Mouse (Mus musculus) testis, postnatal 14 days (tissue): ENCODE results near the gene Gabrb1.
"Not testable (repeated sequence)": the region's sequence is repeated elsewhere in the genome, so short reads cannot be mapped to it uniquely, and the experiment has no call there.

Experiments
- DNase-seq: peaks from one replicate; pipeline ENCODE4 v3.0.0; 2021; ENCODE audit warnings: low spot score

Gabrb1 gene

DNA sequence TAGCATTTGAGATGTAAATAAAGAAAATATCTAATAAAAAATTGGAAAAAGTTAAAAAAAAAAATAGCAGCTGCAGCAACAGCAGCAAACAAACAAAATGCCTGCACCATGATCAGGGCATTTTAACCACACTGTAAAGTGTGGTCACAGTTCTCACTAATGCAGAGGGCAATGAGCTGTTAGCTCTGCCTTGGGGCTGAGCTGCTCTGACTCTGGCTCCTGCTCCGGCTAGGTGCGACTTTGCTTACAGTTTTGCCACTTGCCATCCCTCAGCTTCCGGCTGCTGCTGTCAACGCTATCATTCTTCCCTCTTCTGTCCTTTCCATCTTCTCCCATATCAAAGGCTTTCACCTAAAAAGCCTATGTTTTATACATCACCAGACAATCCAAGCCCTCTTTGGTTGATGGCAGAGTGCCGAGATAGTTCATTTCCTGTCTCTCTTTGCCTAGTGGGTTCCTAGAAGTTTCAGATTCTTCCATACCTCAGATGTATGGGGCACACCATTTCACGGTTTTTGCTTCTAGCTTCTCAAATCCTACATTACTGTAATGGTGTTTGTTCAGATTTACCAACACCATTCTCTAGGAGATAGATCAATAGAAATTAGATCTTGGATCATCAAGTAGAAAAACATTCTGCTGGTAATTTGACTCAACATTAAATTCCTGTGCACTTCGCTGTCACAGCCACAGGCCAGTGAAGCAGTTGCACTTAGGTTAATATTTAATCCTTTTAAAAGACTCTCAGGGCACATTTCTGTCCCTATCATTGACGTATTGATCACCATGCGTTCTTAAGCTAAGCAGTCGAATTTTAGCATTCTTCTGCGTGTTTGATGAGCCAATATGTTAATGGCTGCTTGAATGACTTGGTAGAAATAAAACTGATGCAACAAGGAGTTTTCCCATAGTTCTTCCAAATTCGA lies 385.6 kb downstream of the Gabrb1 start:
- no peak for DNase-seq

DNA sequence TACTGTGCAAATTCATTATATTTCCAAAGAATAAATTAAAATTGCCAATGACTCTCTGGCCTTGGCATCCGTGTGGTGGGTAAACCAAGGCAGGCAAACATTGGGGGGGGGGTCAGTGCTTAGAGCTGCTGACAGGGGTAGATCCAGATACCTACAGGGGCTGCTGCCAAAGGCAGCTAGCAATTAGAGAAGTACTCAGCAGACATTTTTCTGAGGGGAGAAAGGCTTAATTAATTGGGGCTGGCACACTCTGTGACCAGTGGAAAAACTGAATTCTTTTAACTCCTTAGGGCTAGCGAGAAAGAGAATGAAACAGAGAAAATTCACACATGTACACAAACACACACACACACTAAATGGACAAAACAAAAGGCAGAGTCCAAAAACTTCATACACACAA lies 388.3 kb downstream of the Gabrb1 start:
- no peak for DNase-seq

DNA sequence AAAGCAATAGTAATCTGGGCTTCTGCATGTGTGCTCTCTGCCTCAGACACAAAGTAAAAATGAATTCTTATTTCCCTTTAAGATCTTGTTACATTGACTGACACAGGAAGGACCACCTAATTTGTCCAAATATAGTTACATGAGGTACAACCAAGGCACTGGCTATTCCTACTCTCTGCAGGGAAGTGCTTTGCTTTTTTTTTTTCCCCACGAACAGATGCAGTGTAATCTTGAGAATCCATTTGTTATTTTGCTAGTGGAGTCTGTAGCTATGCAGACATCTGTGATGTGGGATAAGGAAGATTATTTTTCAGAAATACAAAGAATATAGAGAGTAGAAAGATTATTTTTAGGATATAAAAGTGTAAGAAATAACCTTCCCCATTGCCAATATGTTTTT lies 406.2 kb downstream of the Gabrb1 start:
- no peak for DNase-seq

DNA sequence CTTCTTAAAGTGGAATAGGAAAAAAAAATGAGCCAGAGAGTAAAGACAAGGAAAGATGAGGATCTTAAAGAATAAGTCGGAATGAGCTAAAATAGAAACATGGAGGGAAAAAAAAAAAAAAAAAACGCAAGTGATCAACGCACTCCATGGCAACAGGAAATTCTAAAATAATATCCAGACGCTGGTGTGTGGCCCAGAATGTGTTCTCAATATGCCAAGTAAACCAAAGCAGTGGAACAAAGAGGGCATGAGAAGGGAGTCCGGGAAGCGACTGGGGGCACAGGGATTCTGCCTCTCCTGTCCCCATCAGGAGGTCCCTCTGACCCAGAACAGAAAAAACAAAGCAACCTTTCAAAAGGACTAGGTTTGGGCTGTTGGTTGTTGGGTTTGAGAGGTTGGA lies 410.9 kb downstream of the Gabrb1 start:
- no peak for DNase-seq

DNA sequence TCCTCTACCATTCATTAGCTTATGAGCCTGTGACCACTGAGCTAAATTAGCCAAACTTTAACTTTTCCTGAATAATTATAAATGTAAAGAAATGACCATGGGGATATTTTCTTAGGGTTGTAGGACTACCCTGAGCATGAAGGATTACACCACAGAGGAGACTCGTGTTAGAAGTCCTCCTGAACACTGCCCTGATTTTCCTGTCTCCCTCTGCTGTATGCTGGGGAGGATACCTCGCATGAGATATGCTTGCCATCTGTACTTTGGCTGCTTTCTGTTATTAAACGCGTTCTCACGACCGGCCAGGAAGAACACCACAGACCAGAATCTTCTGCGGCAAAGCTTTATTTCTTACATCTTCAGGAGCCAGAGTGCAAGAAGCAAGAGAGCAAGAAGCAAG lies 411.5 kb downstream of the Gabrb1 start:
- not testable (repeated sequence) for DNase-seq

DNA sequence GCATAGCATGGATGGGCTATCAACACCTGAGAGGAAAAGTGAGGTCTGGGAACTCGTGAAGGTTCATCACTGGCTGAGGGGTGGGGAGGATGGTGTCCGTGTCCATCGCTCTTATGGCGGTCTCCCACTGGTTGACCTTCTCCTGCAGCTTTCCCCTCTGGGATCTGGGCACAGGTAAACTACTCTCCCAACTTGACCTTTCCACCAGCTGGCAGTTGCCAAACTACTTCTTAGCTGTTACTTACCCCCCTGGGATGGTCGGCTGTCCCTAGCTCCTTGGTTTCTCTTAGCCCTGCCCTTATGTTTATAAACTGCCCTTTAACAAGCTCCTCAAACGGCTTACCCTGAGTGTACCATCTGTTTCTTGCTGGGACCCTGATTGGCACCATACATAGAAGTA lies 418.9 kb downstream of the Gabrb1 start:
- DNase-seq: no peak

DNA sequence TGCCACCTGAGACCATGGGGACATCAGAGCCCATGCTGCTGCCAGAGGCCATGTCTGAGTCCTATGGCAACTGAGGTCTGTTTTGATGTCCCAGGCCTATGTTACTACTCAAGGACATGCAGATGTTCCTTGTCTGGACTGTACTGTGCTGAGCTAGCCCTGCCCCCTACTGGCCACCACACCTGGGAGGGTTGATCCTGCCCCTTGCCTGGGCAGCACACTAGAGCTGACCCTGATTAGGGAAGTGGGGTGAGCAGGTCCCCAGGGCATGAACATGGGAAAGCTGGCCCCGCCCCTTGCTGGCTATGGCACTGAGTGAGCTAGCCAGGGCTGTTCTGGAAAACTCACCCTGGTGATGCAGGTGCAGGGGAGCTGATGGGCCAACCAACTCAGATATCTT lies 428.6 kb downstream of the Gabrb1 start:
- no peak for DNase-seq

DNA sequence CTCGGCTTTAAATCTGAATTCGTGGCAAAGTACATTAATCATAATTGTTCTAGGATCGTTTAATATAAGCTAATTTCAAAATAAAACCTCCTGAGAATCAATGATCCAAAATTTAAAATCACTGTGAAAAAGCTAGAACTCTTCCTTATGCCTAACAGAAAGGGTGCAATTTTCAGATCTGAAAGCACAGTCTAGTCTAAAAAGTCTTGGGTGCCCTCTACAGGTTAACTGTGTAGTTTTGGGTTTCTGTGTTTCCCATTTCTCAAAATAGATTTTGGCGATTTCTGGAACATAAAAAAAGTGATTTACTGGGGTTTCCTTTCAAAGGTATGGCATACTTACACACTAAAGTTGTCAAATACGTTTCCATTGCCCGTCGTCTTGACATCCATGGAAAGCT lies 436.7 kb downstream of the Gabrb1 start:
- DNase-seq: no peak

DNA sequence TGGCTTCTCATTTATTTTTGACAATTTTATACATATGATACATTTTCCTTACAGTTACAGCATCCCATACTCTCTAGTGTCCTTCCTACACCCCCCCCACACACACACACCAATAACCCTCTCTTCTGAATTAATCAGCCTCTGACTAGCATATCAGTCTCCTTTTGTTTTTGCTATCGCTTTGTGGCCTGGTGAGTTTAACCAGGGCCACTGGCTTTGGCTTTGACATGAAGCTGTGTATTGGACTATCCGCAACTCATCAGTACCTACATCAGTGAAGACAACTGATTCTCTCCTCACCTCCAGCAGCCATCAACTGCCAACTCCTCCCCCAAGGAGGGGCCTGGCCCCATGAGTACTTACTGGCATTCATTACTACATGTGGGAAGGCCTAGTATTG lies 437.1 kb downstream of the Gabrb1 start:
- no peak for DNase-seq

DNA sequence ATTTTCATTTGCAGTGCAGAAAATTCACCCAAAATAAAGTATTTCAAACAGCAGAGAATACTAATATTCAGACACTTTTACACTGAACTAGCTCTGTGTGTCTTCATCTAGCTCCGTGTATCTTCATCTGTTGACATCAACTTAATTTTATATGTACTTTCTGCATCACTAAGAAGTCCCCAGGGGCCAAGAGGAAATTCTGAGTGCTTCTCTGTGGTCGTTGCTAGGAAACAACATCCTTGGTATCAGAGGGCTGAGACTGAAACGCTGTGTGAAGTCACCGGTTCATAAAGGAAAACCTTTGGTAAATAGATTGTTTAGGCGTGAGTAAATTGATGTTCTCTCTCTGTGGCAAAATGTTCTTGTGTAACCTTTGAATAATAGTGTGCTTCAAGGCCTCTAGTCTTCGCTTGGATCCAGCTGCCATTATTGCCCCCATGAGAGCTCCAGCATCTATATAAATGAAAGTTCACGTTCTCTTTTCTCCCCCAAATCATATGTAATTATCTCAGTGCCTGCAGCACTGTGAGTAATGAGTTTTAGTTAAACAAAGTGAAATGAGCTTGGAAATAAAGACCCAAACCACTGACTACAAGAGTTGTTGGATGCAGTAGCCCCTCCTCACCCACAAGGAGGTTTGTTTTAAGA lies 446.5 kb downstream of the Gabrb1 start:
- no peak for DNase-seq

DNA sequence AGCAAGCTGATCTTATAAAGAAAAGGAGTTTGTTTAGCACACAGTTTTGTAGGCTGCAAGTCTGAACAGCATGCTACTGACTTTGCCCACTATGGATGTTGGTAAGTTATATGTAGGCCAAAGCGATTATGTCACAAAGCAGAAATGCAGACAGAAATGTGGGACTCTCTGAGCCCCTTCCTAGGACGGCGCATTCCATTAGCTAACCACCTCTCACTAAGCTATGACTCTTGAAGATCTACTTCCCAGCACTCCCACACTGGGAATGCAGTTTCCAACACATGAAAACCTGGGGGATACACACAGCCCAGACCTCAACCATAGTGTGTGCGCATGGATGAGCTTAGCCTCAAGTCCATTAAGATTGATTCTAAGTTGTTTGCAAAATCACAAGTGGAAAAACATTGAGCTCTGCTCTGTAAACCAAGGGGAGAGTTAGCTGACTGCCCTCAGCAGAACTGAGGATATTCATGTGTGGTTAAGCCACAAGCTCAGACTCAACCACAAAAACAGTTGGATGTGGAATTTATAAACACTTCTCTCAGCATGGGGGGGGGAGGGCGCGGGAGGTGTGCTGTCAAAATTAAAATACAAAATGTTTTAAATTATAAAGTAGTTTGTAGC lies 464.6 kb downstream of the Gabrb1 start:
- no peak for DNase-seq

DNA sequence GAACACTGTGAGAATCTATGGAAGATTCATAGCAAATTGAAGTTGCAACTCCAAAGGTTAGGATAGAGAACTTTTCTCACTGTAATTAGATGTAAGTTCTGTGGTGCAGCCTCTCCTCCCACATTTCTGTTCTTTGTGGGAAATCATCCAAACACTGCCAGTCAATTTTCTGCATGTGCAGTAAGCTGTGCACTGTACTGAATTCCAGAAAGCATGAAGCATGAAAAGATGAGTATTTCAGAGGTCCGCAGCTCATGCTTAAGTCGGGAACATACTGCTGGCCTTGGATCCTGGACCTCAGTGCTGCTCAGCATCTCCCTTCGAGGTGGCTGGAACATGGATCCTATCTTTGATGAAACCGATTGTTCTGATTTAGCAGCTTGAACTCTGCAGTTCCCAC lies 468.8 kb downstream of the Gabrb1 start:
- DNase-seq: no peak

DNA sequence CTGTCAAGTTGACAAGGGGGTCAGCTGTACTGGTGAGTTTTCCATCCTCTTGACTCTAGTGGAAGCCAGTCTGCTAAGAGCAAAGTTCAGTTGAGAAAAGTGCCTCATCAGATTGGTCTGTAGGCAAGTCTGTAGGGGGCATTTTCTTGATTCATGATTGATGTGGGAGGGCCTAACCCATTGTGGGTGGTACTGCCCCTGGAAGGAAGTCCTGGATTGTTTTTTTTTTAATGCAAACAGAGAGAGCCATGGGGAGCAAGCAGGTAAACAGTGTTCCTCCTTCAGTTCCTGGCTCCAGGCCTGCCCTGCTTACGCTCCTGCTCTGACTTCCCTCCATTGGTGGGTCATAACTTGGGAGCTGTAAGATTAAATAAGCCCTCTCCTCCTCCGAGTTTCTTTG lies 476.0 kb downstream of the Gabrb1 start:
- DNase-seq: no peak

DNA sequence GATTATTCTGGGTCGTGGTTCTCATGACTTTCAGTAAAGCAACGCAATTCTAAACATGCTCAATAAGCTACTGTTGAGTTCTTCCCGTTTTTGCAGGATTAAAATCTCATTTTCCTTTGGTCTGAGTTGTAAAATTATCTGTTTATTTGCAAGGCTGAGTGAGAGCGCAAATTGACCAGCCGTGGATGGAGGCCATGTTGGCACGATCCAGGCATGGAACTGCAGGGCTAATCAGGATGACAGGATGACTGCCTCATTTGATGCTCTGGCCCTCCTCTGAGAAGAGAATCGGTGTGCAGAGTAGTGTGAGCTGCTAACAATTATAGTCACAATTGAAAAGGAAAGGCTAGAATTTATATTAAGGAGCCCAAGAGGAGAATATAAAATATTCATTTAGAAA lies 480.3 kb downstream of the Gabrb1 start:
- DNase-seq: no peak

DNA sequence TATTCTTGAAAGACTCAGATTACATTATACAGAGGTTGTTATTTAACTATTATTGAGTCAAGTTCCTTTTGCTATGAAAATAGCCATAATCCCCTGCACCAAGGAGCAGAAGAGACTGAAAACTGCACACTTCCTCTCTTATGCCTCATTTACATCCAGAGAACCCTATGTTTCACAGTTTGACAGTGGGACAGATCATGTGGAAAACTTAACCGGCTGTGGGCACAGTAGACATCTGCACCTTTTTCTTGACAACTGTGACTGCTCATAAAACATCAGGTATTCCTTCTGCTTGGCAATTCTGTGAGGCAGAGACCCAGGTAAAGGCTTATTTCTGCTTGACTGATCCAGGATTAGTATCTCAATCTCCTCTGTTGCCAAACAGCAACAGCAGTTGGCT lies 481.7 kb downstream of the Gabrb1 start:
- no peak for DNase-seq

DNA sequence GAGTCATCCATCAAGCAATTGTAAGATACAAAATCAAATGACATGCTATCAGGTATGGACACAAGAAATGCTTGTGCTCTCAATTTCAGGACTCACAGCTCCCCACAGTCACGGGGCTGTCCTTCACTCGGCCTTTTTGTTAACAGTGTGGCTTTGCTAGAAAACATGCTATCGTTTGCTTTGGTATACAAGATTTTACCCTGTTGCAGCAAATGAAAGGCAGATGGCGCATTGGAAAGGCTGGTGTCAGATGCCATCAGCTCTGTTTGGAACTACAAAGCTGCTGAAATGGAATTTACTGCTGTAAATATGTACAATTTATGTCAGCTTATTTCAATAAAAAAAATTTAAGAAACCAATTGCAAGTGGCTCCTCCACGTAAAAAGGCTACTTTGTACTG lies 490.8 kb downstream of the Gabrb1 start:
- no peak for DNase-seq

DNA sequence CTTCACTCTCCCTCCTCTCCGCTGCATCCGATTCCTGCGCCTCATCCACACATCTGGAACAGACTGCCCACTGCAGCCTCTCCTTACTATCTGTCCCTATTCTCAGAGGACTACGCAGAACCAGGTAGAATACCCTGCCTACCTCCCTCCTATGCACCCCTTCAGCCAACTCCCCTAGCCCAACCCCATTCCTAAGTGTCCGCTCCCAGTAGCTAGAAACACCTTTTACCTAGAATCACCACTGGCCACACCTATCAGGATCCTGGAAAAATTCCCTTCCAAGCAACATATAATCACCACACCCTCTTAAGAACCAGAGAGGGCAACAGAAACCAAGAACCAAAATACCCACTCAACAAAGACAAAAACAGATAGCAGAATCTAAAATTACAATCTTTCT lies 493.0 kb downstream of the Gabrb1 start:
- DNase-seq: no peak

DNA sequence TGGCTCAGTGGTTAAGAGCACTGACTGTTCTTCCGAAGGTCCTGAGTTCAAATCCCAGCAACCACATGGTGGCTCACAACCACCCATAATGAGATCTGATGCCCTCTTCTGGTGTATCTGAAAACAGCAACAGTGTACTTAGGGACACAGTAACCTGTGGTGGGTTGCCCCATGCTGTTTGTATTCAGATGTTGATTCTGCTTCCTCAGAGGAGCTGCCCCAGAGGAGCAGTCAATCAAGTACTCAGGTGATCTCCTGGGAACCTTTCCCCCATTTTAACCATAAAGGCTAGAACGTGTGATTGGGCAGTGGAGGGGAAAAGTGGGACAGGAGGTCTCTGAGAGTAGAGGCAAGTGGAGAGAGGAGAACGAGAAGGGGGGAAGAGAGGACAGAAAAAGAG lies 497.8 kb downstream of the Gabrb1 start:
- DNase-seq: not testable (repeated sequence)

DNA sequence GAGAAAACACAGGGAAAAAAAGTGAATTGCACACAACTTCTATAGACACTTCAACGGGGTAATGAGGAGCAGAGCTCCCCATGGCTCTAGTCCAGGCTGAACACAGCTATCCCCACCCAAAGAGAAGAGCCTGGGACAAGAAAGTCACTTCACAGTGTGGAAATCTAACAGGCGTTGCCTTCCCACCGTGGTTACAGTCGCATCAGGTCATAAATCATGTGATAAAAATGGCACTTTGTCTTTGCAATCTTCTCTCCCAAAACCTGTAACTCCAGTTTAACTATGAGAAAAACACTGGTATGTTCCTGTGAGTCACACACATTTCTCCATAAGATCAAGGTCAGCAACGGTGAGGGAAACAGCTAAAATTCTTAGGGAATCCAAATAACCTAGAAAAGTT lies 498.7 kb downstream of the Gabrb1 start:
- DNase-seq: no peak

DNA sequence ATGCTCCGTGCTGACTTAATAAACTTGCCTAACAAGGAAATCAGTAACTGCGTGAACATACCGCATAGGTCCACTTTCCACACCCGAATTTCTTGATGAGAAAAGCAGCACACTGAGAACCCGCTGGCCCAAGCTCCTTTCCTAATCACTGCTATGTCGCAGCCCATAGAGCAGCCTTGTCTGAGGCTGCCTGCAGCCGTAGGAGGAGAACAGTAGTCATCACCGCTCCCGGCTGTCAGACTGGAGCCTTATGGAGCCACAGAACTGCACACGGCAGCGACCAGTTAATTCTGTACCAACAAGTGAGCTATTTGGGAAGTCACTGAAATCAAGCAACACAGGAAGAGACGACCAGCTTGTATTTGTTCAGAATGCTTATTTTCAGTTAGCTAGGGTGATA lies 500.8 kb downstream of the Gabrb1 start:
- DNase-seq: no peak

DNA sequence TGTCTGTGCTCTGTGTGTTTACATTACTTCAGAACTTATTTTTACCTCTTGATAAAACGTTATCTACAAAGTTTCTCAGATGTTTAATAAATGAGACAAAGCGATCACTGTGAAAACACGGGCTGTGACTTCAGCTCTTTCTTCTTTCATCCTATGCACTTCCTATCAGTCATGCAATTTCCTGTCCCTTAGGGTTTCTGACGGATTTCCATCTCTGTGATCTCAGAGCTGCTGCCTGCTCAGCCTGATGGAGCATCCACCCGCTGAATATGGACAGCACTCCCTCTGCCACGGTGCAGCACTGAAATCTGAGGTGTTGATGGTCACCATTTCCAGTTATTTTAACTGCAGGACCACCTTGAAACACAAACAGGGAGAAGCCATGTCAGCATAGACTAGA lies 501.6 kb downstream of the Gabrb1 start:
- no peak for DNase-seq

DNA sequence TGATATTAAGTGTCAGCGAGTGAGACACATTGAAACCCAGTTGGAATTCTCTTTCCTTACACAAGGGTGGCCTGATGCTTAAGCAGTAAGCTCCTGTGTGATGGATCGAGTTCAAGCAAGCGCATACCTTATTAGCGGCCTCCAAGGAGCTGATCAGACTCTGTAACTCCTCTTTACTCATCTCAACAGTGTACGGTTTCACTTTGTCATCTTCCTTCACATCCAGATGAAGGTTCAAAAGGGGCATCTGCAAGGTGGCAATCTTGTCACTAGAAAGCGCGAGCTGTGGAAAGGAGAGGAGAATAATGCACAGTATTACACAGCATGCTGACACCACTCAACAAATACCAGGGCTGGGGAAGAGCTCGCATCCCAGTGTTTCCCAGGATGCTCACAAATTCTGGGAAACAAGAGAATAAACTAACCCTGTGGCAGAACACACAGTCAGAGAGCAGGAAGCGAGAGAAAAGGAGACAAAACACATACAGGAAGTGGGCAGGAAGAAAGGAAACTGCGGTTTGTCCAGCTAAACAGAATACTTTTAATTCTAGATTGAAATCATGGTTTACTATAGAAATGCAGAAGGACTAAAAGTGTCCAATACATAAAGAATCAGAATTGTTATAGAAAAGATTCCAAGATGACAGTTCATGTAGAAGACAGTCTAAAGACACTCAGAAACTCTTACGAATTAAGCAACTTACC lies 503.0 kb downstream of the Gabrb1 start:
- DNase-seq: no peak

DNA sequence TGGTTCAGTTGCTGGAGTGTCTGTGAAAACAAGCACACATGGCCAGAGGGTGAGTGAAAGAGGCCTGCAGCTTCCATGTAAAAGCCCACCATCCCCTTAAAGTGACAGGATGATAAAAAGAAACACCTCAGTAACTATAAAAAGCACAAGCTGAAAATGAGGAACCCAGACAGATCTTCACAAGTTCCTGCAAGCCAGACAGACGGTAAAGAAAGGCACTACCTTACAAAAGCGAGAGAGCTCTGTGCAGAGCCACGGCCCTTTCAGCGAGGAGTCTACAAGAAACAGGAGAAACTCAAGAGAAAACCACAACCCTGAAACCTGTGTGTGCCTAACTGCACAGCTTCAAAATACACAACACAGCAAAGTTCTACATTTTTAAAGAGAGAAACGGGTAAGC lies 504.9 kb downstream of the Gabrb1 start:
- DNase-seq: no peak
